Mouse (Mus musculus) T-cell, adult 2 months (primary cell): Measurements from ENCODE around the gene Trpc3.
"Not testable (repeated sequence)": the region's sequence is repeated elsewhere in the genome, so short reads cannot be mapped to it uniquely, and the experiment has no call there.

Source experiments
- DNase-seq: peaks from one replicate; pipeline ENCODE4 v3.0.0; 2022; ENCODE audit warnings: low spot score

The Trpc3 gene

GRCm38 (mm10) chr3:36689392-36690291, at the start of gene Trpc3:
TSS of gene Trpc3 (minus strand) at chr3:36690167.
- DNase-seq: peak; percentile 4

GRCm38 (mm10) chr3:36738071-36738470, 48.1 kb upstream of the Trpc3 start:
- no peak for DNase-seq

- DNase-seq: no peak
Measured at GRCm38 (mm10) chr3:36733075-36733474, 43.1 kb upstream of the Trpc3 start.

GRCm38 (mm10) chr3:36726545-36726944, 36.6 kb upstream of the Trpc3 start:
- DNase-seq: no peak

- no peak for DNase-seq
Measured at GRCm38 (mm10) chr3:36721850-36722249, 31.9 kb upstream of the Trpc3 start.

- DNase-seq: no peak
Measured at GRCm38 (mm10) chr3:36709521-36709920, 19.6 kb upstream of the Trpc3 start.

GRCm38 (mm10) chr3:36690292-36690650, 304 bp upstream of the Trpc3 start:
- DNase-seq: no peak

- DNase-seq: peak; percentile 21
Measured at GRCm38 (mm10) chr3:36688874-36689273, 1.1 kb downstream of the Trpc3 start.

- DNase-seq: no peak
Measured at GRCm38 (mm10) chr3:36675822-36676221, 14.1 kb downstream of the Trpc3 start.

- no peak for DNase-seq
Measured at GRCm38 (mm10) chr3:36667814-36668213, 22.2 kb downstream of the Trpc3 start.

- DNase-seq: not testable (repeated sequence)
Measured at GRCm38 (mm10) chr3:36645245-36645559, 44.8 kb downstream of the Trpc3 start.

GRCm38 (mm10) chr3:36644554-36645244, 45.3 kb downstream of the Trpc3 start:
- no peak for DNase-seq

- DNase-seq: no peak
Measured at GRCm38 (mm10) chr3:36643354-36643753, 46.6 kb downstream of the Trpc3 start.

GRCm38 (mm10) chr3:36642736-36643135, 47.2 kb downstream of the Trpc3 start:
- no peak for DNase-seq

- no peak for DNase-seq
Measured at GRCm38 (mm10) chr3:36640787-36641186, 49.2 kb downstream of the Trpc3 start.

GRCm38 (mm10) chr3:36635449-36635848, 54.5 kb downstream of the Trpc3 start:
- DNase-seq: no peak

GRCm38 (mm10) chr3:36626803-36627202, 63.2 kb downstream of the Trpc3 start:
- no peak for DNase-seq

- no peak for DNase-seq
Measured at GRCm38 (mm10) chr3:36618181-36618580, 71.8 kb downstream of the Trpc3 start.

GRCm38 (mm10) chr3:36613908-36614255, 76.1 kb downstream of the Trpc3 start:
- DNase-seq: no peak

- peak; percentile 81 for DNase-seq
Measured at GRCm38 (mm10) chr3:36613202-36613907, 76.6 kb downstream of the Trpc3 start, which contains the start of gene Bbs7. TSS of gene Bbs7 (minus strand) at chr3:36613477.

GRCm38 (mm10) chr3:36612687-36613086, 77.3 kb downstream of the Trpc3 start:
- no peak for DNase-seq

- DNase-seq: no peak
Measured at GRCm38 (mm10) chr3:36605894-36606783, 83.8 kb downstream of the Trpc3 start.
